Mouse (Mus musculus) B cell, adult 2 months (primary cell): ENCODE data around the gene Psd4.

Experiments used
- DNase-seq, 2 experiments: peaks; one replicate each; pipeline ENCODE4 v3.0.0; 2022

Psd4 gene

GRCm38 (mm10) chr2:24440056-24440455, 72.7 kb downstream of the Psd4 start:
- no peak for DNase-seq

DNA sequence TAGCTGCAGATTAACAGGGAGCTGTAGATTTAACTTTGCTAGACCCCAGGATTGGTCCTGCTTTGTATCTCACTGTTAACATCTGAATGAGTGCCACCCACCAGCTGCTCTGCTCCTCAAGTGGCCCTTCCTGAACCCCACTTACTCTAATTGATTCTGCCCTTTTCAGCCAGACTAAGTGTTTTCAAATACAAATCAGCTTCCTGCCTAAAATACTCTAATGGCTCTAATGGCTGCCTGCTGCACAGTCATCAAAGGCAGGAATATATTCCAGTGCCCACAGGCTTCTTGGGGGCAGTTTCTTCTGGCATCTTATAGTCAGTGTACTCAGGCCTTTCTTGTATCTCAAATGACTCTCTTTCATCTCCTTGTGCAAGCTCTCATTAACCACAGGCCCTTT, 74.5 kb downstream of the Psd4 start:
- DNase-seq = no peak

DNA sequence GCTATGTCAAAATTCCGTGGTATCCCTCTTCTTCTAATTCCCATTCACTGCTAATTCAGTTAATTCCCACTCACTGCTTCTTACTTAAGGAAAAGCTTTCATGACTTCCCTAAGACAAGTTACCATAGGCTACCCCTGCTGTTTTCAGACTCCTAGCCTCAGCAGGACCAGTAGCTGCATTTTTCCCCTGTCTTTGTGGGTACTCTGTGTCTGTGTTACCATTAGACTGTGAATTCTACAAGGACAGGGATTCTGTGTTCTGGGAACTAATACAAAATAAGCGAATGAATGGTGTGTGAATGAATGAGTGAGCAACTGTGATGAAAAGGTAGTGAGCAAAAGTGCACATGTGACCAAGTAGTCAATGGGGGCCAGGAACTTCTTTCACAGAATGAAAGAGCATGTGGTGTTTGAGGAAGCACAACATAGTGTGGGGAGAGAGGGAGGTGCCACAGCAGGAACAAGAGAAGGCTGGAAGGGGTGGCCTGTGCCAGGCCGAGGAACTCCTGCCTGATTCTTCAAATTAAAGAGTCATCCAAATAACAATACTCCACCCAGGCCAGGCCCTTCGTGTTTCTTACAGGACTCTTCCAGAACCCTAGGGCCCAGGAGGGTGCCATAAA, 75.0 kb downstream of the Psd4 start:
- no peak for DNase-seq

DNA sequence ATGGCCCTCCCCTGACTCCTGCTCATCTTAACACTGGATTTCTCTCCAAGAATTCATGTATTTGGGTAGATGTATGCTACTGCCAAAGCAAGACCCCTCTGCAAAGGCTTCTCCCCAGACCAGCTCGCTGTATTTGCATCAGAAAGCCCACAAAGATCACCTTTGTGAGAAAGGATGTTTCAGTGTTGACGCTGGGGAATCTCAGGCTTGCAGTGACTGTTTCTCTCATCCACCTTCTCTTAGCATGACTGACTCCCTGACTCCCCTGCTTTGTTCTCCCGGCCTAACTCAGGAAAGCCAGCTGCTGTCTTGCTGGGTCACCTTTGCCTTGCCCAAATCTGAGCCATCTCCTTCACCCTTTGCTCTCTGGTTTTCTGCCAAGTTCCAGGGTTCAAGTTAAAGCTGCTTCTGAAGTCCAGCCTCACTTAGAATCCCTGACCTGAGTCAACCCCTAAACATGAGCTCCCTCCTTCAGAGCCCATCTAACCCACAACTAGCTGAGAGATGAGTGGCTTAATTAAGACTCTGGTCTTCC, 75.9 kb downstream of the Psd4 start:
- DNase-seq = no peak

DNA sequence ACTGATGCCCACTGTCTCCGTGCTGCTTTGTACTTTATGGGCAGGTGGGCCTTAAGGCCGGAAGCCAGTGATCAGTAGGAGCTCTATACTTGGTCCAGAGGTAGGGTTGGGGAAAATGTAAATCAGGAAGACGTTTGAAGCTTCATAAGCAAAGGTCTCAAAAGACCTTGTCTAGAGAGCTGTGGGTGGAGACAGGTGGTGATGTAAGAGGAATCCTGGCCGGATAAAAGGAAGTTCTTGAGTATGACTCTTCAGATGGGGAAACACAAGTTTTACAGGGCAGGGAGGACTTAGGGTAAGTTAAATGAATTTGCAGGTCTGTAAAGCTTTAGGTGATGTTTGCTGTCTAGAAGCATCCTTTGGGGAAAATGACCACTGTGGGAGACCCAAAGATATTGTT, 81.7 kb downstream of the Psd4 start:
- no peak for DNase-seq

GRCm38 (mm10) chr2:24453206-24453605, 85.8 kb downstream of the Psd4 start:
- no peak for DNase-seq

- no peak for DNase-seq
These were observed 87.1 kb downstream of the Psd4 start for GRCm38 (mm10) chr2:24454429-24455011.

GRCm38 (mm10) chr2:24455057-24455855, 87.9 kb downstream of the Psd4 start:
- DNase-seq = no peak

DNA sequence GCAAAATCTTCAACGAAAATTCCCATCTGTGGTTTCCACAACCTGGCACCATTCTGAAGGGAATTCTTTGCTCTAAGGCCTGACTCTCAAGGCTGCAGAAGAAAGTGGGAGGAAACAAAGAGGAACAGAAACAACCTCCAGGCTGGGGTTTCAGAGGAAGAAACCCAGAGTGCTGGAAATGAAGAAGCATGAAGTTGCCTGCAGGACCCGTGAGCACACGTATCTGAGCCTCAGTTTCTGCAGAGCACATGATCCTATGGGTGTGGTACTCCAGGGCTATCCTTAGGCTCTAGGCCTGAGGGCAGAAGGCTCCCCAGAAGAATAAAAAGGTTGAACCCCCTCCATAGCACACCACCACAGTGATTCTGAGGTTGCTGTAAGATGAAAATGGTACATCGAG, 89.5 kb downstream of the Psd4 start:
- no peak for DNase-seq

GRCm38 (mm10) chr2:24460112-24460807, 92.9 kb downstream of the Psd4 start:
- no peak for DNase-seq

GRCm38 (mm10) chr2:24460808-24461127, 93.4 kb downstream of the Psd4 start:
- DNase-seq = no peak
